In genomic region chr1:42491644-42492277, GRCm38 (mm10) we compare ENCODE assay signal across 8 mouse cellular contexts.
DNase-seq lines count a peak whose midpoint lies in the region; ATAC-seq lines count a peak whose summit lies in the region.

No protein-coding gene starts in this region.

- H3K9me3 ChIP-seq in forebrain, embryonic 15.5 days = no peaks in the 10 kb centered on the region
- H3K9me3 ChIP-seq in neural tube, embryonic 13.5 days = no peaks in the 10 kb centered on the region

- H3K4me2 ChIP-seq in forebrain, embryonic 15.5 days (replicated peaks) = peak overlapping the region; percentile 71
- H3K4me2 ChIP-seq in neural tube, embryonic 13.5 days = peak overlapping the region; percentile 71

- H3K4me3 ChIP-seq in forebrain, embryonic 15.5 days = peak overlapping the region; percentile 37
- peak overlapping the region; percentile 37 for H3K4me3 ChIP-seq in neural tube, embryonic 13.5 days

- H3K36me3 ChIP-seq in forebrain, embryonic 15.5 days = no peaks in the 10 kb centered on the region
- no peaks in the 10 kb centered on the region for H3K36me3 ChIP-seq in neural tube, embryonic 13.5 days

- no peak overlapping the region for H3K27ac ChIP-seq in forebrain, embryonic 15.5 days (replicated peaks)
- H3K27ac ChIP-seq in neural tube, embryonic 13.5 days (replicated peaks) = peak overlapping the region; percentile 43; the same call in 1 of the 2 replicates

- ATAC-seq in cerebellum, adult (ENCODE audit: insufficient number of reproducible peaks, low FRiP score, low TSS enrichment) = 0 out of 2 replicates have a peak, but pooled peaks have one; percentile 10
- peak; percentile 73 for ATAC-seq in forebrain, embryonic 15.5 days (replicated peaks)
- peak; percentile 64 for ATAC-seq in neural tube, embryonic 13.5 days (ENCODE audit: low read depth)

- peak overlapping the region; percentile 49 for H3K9ac ChIP-seq in forebrain, embryonic 15.5 days (replicated peaks)
- peak overlapping the region; percentile 75 for H3K9ac ChIP-seq in neural tube, embryonic 13.5 days

- intact Hi-C loops in left cerebral cortex, postnatal 14 days (cut with DNase I) = no loop called here

- WGBS in forebrain, embryonic 15.5 days = 1% methylated on average over 35 of the region's 35 CpGs
- under 1% methylated on average over 35 of the region's 35 CpGs for WGBS in neural tube, embryonic 13.5 days

- peaks cover 13% of the 10 kb centered on the region for H3K4me1 ChIP-seq in forebrain, embryonic 15.5 days
- H3K4me1 ChIP-seq in neural tube, embryonic 13.5 days (replicated peaks) = peaks cover 25% of the 10 kb centered on the region

- DNase-seq in cerebellum, adult 8-10 months = no peak
- DNase-seq in 3134 (ENCODE audit: extremely low read depth, insufficient read length, low spot score) = peak; percentile 6
- DNase-seq in kidney, postnatal 14 days = peak; percentile 21
- DNase-seq in spleen, postnatal 10 days (ENCODE audit: low spot score in 2 of 2) = no peak
- DNase-seq in left cerebral cortex, postnatal 14 days (ENCODE audit: low spot score in 2 of 2) = no peak

- no peaks in the 10 kb centered on the region for H3K27me3 ChIP-seq in forebrain, embryonic 15.5 days
- peaks cover 13% of the 10 kb centered on the region for H3K27me3 ChIP-seq in neural tube, embryonic 13.5 days

Comparison
In these comparisons a context has a peak if more than half of its experiments do, and no peak if none do; other contexts are left out.
1. ATAC-seq: peak in every context shown above with its lines; median percentile 73 in forebrain, embryonic 15.5 days; 64 in neural tube, embryonic 13.5 days; 10 in cerebellum, adult.
2. DNase-seq: peak in 3134 (single experiment) and kidney, postnatal 14 days (single experiment); none in cerebellum, adult 8-10 months (single experiment), spleen, postnatal 10 days (0 of 2) and left cerebral cortex, postnatal 14 days (0 of 2).